Mouse (Mus musculus) brain, embryonic 14.5 days (tissue): ENCODE data around the gene Aamp. TPM values are rescaled to one million over a fixed set of nuclear protein-coding genes. Genes with fewer than 3 reads are reported as not detected.

Experiments
- DNase-seq: peaks from one replicate; pipeline ENCODE4 v3.0.0-alpha.2; 2011; ENCODE audit warnings: low read depth
- CTCF ChIP-seq: fragments of 200-500 bp; IDR thresholded peaks from 2 replicates; pipeline ENCODE4 v1.5.1; 2012; ENCODE audit warnings: inconsistent platforms, mild to moderate bottlenecking, moderate library complexity, borderline replicate concordance; ENCODE audit not compliant: insufficient read depth, insufficient read length; ENCODE audit errors: extremely low read depth
- POLR2A ChIP-seq: fragments of 200-500 bp; IDR thresholded peaks from 2 replicates; pipeline ENCODE4 v1.6.1; 2012; ENCODE audit warnings: mild to moderate bottlenecking, inconsistent platforms, borderline replicate concordance; ENCODE audit not compliant: poor library complexity, insufficient read depth, insufficient read length, severe bottlenecking; ENCODE audit errors: extremely low read depth
- polyA plus RNA-seq: library from polyadenylated mRNA; depleted of rRNA; stranded (reverse); fragments of >200 nt; gene quantifications from 2 replicates; pipeline ENCODE4 v1.2.3, GENCODE M21; 2012

The Aamp gene
- polyA plus RNA-seq, 1 experiment = 161 TPM

DNA sequence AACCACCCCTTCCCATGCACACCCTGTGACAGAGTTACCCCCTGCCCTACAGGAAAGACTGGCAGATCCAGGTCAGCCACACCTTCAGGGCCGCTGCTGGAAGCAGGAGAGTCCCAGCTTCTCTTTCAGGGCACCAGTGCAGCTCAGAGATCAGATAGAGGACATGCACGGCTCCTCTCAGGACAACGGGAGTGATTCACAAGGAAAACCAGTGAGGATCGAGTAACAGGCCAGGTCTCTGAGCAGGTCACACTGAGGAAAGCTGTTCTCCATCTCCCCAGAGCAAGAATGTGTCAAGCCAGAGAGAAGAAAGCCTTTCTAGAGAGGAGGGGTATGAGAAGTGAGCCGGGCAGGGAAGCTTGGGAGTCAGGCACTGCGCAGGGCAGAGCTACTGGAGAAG is 11.9 kb upstream of the Aamp start:
- no peak for DNase-seq
- no peak for TF ChIP-seq POLR2A
- no peak for TF ChIP-seq CTCF

DNA sequence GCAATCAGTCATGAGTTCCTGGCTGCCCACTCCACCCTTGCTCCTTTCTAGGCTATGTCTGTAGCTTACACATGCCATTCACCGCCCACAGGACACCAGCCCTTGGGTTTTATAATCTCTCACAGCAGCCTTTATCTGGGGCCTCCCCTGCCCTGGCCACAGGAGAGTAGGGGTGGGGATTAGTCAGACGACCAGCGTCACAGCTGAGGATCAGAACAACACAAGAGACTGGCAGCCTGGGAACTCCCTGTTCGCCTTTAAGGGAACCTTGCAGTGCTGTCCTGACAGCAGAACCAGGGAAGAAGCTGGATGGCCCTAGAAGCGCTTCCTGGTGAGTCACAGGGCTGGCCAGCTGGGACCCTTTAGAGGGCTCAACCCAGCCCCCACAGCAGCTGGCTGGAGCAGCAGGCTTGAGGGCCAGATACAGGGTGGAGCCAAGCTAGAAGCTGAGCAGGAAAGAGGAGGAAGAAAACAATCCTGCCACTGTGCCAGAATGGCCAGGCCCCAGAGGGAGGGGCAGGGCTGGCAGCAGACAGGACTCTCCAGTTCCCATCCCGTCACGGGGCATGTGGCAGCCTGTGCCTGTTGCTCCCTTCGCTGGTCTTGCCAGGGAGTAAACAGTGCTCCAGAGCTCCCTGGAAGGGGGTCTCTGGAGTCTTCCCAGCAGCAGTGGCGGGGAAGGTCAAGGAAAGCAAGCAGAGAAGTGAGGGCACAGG is 11.1 kb upstream of the Aamp start:
- peak; percentile 91 for DNase-seq
- TF ChIP-seq POLR2A (no peak), CTCF (no peak)

DNA sequence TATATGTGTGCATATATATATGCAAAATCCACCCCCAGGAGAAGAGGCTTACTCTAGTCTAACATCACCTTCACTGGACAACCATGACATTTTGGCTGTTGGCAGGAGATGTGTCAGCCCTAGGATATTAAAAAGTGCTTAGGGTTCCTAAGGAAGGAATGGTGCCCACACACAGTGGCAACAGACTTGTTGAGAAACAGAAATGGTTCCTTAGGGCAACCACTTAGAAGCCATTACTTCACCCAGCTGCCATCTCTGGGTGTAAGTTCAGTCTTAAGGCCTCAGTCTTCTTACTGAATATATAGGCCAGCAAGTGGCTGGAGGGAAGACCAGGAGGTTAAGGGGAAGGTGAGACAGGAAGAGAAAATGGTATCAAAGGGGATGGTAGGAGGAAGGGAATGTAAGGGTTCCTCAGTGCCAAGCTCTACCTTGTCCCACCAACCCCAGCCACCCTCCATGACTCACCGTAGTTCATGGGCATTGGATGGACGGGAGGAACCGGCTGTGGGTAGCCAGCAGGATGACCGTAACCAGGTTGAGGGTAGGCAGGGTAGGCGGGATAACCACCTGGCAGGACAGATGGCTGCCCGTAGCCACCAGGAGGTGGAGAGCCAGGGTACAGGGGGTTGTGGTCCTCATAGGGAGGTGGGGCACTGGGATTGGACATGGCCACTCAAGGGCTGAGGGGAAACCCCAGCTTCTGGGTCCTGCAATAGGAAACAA is 10.4 kb upstream of the Aamp start:
- DNase-seq = no peak
- TF ChIP-seq POLR2A (no peak), CTCF (no peak)

DNA sequence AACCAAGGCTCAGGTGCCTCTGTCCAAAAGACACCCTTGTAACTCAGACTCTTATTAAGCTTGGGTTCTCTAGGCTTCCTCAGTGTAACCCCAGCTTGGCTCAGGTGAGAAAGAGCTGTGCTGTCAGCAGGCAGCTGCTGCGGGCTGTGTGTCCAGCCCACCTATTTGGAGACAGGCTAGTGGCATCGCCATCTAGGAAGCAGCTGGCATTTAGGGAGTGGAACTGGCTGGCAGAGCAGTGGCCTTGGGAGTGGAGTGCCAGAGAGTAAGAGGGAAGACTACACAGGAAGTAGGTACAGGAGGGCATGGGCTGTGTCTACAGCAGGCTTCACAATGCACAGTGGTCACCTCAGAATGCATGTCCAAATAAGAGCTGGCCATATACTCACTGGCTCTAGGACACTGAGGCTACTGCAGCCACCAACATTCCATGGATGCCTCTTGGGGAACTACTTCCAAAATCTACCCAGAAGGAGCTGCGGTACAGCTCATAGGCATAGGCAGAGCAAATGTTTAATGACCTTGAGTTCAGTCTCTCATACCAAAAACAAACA is 9.6 kb upstream of the Aamp start:
- DNase-seq = no peak
- TF ChIP-seq CTCF (no peak), POLR2A (no peak)

DNA sequence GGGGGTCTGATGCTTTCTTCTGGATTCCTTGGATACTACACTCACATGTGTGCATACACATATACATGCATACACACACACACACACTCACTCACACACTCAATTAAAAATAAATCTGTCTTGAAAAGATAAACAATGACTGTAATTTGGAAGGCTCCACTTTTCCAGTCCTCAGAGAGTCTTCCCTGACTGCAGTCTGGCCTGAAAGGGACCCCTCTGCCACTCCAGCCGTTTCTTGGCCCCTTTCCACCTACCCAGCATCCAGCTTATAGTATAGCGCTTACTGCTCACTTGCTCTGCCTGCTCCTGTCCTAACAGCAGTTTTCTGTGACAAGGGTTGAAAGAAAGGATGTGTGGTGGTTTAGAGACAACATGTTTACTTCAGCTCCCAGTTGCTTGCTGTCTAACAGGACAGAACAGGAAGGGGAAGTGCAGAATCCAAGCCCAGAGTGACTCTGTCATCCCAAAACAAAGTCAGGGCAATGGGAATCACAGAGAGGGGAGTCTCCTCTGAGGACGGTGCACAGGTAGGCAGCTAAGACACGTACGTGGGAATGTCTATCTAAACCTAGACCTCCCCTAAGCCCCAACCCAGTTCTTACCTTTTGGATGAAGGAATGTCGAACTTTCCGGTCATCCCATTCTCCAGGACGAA is 8.9 kb upstream of the Aamp start:
- TF ChIP-seq CTCF = no peak
- no peak for TF ChIP-seq POLR2A
- no peak for DNase-seq

DNA sequence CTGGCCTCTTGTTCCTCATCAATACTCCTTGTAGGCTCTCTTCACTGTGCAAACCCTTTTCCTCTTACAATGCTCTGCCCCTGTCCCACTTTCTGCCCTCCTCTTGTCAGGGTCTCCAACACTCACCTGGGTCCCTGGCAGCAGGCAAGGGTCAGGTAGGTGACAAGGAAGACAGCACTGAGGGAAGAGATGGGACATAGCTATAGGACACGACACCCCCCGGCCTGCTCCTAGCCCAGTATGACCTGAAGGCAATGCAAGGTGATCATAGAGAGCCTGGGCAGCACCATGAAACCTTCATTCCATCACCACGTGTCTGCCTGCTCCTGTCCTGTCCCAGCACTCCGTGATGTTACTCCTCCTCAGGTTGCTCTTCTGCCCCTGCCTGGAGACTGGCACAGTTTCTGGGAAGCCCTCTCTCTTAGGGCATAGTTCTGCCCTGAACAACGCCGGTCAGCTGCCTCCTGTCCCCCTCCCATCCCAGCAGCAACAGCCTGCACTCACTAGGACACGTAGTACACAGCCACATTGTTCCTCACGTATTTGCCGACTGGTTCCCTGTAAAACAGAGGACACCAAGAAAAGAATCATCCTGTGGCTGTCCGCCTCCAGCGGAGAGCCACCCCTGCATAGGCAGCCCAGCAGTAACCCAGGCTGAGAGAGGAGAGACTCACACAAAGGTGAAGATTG is 7.9 kb upstream of the Aamp start:
- DNase-seq = no peak
- no peak for TF ChIP-seq CTCF
- no peak for TF ChIP-seq POLR2A

DNA sequence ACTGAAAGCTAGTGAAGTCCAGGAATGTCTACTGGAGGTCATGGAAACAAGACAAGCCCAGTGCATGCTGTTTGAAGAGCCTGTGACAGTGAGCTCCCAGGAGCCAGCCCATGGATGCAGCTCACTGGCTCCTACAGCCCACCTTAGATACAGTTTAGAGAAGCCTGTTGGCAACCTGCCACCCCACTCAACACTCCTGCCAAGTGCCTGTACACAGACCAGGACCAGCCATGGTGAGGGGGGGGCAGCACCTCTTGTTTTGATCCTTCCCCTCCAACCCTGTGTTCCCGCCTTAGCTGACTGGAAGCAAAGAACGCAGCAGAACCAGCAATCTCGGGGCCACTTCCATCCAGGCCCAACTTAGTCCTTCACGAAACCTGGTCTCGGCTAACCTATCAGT is 5.6 kb upstream of the Aamp start:
- DNase-seq = peak; percentile 42
- no peak for TF ChIP-seq POLR2A
- no peak for TF ChIP-seq CTCF

DNA sequence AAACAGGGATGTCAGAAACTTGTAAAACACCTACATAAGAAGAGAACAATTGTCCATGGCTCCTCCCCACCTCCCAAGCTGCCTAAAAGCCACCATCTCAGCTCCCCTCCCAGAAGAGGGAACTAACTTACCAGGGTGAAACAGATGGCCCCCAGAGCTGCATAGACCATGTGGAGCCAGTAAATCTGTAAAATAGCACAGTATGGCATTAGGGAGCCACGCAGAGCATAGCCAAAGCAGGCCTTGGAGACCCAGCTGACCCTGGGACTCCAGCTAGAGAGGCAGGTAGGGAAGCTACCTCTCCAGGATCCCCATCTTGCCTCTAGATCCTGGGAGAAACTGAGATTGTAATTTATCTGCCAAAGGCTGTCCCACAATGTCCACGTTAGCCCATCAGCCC is 5.2 kb upstream of the Aamp start:
- TF ChIP-seq CTCF = no peak
- TF ChIP-seq POLR2A = no peak

DNA sequence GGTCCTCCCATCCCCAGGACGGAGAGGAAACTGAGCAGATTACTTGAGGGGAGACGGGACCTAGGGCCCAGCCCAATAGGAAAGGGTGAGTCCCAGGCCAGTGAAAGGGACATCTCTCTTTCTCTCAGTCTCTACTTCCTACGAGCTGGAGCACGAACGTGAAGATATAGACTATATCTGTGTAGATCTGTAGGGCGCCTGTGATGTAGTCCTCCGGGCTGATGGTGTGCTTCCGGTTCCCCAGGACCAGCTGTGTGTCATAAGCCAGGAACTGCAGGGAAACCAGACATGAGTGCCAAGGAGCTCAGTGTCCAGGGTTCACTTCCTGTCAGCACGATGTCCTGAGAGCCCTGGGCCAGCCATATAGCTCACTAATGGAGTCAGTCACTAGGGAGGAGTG is 4.7 kb upstream of the Aamp start:
- no peak for DNase-seq
- TF ChIP-seq POLR2A (no peak), CTCF (no peak)

More for the DNA sequence above, 5.2 kb upstream of the Aamp start:
- DNase-seq = no peak

DNA sequence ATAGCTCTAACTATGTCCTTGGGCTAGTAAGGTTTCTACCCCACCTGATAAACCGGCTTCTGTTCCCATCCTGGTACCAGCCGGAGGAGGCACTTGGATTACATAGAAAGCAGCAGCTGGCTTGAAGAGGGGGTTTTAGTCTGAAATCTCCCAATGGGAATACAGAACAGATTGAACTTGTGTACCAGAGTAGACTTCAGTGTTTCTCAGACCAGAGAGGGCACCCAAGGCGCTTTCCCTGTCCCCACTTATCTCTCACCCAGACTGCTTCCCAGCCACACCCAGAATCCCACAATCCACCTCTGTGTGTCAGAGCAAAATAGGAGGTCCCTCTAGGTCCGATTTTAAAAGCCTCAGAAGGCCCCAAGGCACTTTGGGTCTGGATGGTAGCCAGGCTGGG is 3.8 kb upstream of the Aamp start:
- DNase-seq = no peak
- no peak for TF ChIP-seq POLR2A
